Comparison of ENCODE assay signal across 8 mouse cellular contexts in genomic region chr2:181918501-181918900, GRCm38 (mm10). TPM values are rescaled to one million over a fixed set of nuclear protein-coding genes. Genes with fewer than 3 reads are reported as not detected.
A peak's percentile ranks its signal among the peaks of the same experiment; 100 is the strongest.
DNase-seq lines count a peak whose midpoint lies in the region; ATAC-seq lines count a peak whose summit lies in the region.

No protein-coding gene starts in this region.

- intact Hi-C loops in left cerebral cortex, postnatal 4 days (cut with DNase I): no loop called here
- intact Hi-C loops in heart, postnatal 14 days (cut with DNase I): no loop called here

- peak; percentile 27 for DNase-seq in left cerebral cortex, postnatal 4 days
- DNase-seq in left cerebral cortex, adult 9 months (ENCODE audit: low spot score in 2 of 2): no peak
- DNase-seq in Muller cell, postnatal 12 days (ENCODE audit: inconsistent ontology term): peak; percentile 34
- DNase-seq in heart, postnatal 14 days: peak; percentile 16 to 34
- peak; percentile 5 for DNase-seq in telencephalon, adult 2 months (ENCODE audit: low read depth, low spot score)
- DNase-seq in layer of hippocampus, adult 9-11 months: no peak

- ATAC-seq in common myeloid progenitor, adult 5-6 weeks (replicated peaks; ENCODE audit: low read depth, poor library complexity, severe bottlenecking): peak; percentile 89
- peak; percentile 82 for ATAC-seq in megakaryocyte, adult 5-6 weeks (ENCODE audit: poor library complexity, severe bottlenecking)

RNA-seq across cellular contexts. Expression of gene Polr3k, which starts 54.4 kb away (rescaled TPM):
- total RNA-seq in left cerebral cortex, postnatal 4 days (2021): 10 to 100 TPM; 53.4 to 56.2 TPM
- total RNA-seq in common myeloid progenitor, adult 5-6 weeks (2017): 39.3 and 50.7 TPM in 2 replicates
- total RNA-seq in heart, postnatal 14 days (2021): 10 to 100 TPM; 10.9 to 11.0 TPM
- 15.6 and 22.3 TPM in 2 replicates for total RNA-seq in megakaryocyte, adult 5-6 weeks (2015)
- total RNA-seq in megakaryocyte, adult 5-6 weeks (2017): 19.6 and 19.8 TPM in 2 replicates

Comparison
In these comparisons a context has a peak if more than half of its experiments do, and no peak if none do; other contexts are left out.
1. DNase-seq: peak in left cerebral cortex, postnatal 4 days (single experiment), Muller cell, postnatal 12 days (single experiment), heart, postnatal 14 days (2 of 2) and telencephalon, adult 2 months (single experiment); none in left cerebral cortex, adult 9 months (0 of 2) and layer of hippocampus, adult 9-11 months (single experiment).